Mouse (Mus musculus) kidney, postnatal 4 days (tissue): ENCODE measurements around the gene Fhod1.

Experiments used
- DNase-seq, 2 experiments: peaks; one replicate each; pipeline ENCODE4 v3.0.0; 2021; ENCODE audit warnings: mixed read lengths in 2 of 2

Fhod1 gene

DNA sequence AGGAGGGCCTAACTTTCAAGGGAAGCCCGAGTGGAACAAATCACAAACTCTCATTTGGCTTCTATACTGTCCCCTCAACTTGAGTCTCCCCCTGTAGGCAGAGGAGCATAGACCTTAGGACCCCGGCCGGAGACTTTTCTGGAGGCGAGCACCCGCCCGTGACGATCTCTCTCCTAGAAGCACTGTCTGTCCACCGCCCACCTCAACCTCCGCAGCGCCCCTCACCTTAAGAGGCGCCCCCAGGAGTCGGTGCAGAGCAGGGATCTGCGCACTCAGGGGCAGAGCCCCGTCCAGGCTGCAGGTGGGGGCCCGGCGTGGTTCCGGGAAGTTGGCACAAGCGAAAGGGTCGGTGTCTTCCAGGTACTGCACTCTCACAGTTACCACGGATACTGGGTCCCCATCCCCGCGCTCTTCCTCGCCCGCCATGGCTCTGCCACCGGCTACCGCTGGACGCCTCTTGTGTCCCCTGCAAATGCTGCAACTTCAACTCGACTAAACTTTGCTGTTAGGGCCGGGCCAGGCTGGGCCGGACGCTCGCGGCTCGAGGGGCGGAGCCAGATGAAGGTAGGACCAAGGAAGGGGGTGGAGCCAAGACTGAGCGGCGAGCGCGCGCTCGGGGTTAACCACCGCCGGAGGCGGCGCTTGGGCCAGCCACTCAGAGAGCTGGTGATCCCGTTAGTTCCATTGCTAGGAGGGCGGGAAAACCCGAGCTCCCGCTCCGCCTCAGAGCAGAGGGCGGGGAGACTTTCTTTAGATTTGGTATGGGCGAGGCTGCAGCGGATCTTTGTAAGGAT lies at the start of gene Fhod1:
Fhod1 (minus strand) TSS at position 526 of the 794 bp plus-strand sequence.
- DNase-seq = peak; percentile 96 to 98

DNA sequence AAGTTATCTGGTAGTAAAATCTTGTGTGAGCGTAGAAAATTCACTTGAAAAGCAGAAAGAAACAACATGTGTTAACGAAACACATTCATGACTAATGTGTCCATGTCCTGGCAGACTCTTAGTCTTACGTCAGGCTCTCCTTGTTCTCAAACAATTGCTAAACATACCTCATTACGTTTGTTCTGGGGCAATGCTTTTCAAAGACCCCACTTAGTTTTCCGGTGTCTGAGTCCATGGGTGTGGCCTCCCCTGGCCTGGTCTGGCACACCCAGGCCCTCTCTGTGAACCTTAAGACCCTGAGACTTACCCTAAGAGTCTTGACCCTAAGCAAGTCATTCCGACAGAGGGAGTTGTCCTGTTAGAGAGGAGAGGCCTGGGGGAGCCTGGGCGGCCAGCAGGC lies 46.2 kb upstream of the Fhod1 start:
- DNase-seq = no peak

DNA sequence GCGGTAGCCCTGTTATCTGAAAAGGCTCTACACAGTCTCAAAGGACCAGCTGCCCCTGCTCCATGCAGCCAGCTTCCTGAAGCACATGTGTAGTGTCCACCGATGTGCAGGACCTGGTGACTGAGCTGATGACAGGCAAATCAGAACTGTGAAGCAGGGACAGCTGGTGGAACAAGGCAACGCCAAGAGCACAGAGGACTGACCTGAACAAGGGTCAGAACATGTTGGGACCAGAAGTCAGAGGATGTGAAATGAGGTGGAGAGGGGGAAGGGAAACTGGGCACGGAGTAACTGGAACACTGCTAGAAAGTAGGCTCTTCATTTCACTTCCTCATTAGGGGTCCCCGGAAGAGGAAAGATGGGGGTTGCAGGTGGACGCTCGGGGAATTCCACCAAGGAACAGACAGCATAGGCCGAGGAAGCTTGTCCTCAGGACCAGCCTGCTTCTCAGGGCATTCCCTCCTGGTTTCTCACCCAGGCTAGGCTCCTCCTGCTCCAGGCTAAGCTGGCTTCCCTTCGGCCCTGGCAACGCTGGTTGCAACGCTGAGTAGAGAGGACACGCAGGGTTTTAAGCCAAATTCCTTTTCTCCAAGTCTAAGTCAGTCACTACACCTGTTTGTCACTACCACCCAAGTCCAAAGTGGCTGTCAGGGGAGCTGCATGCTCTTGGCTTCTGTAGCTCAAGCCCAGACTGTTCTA lies 45.5 kb upstream of the Fhod1 start:
- DNase-seq = no peak

DNA sequence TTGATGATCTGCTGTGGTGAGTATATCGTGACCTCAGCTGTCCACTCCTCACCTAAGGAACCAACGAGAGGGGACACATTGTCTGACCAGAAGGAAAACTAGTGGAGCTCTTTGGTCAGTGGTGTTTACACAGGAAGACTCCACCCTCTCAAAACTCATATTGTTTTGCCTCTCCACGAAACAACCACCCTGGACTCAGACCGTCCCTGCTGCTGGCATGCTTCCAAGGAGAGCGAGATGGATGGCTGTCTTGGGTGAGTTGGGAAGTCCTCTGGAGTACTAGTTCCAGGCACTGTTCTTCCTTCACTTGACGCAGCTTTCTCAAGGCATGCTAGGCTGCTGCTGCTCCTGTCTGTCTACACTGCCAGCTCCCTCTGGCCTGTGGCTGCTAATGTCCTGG lies 41.3 kb upstream of the Fhod1 start:
- DNase-seq = no peak

DNA sequence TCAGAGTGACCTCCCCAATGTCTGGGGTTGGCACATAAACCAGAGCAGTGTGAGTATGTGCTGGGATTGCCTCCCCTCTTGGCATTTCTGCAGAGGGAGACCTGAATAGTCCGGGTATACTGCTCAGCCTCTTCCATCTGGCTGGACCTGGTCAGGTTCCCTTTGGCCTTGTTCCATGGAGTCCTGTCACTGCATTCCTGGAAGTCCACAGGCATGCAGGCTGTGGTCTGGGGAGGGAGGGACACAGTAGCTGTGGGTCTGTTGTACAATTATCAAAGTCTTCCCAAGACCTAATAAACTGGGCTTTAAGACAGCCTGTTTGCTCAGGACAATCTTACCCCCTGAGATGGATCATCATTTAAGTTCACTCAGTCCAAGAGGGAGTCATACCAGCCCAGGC lies 39.4 kb upstream of the Fhod1 start:
- DNase-seq = peak; percentile 43 to 60

DNA sequence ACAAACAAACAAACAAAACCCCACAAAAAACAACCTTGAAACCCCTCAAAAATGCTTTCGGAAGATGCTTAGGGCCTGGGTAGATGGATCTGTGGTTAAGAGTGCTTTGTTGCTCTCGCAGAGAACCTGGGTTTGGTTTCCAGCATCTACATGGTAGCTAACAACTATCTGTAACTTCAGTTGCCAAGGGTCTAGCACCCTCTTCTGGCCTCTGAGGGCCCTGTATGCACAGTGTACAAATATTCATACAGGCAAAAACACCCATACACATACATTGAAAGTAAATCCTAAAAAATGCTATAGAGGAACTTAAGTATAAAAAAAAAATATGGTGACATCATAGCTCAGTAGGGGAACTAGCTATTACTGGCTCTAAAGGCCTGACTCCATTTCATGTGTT lies 36.3 kb upstream of the Fhod1 start:
- DNase-seq = no peak

DNA sequence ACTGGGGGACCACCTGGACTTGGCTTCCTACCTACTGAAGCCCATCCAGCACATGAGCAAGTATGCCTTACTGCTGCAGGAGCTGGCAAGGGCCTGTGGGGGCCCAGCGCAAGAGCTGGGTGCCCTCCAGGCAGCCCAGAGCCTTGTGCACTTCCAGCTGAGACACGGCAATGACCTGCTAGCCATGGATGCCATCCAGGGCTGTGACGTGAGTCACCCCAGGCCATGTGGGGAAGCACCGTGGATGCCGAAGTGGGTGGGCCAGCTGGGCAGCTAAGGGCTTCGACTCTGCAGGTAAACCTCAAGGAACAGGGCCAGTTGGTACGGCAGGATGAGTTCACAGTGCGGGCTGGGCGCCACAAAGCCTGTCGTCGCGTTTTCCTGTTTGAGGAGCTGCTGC lies 32.6 kb upstream of the Fhod1 start:
- DNase-seq = no peak

DNA sequence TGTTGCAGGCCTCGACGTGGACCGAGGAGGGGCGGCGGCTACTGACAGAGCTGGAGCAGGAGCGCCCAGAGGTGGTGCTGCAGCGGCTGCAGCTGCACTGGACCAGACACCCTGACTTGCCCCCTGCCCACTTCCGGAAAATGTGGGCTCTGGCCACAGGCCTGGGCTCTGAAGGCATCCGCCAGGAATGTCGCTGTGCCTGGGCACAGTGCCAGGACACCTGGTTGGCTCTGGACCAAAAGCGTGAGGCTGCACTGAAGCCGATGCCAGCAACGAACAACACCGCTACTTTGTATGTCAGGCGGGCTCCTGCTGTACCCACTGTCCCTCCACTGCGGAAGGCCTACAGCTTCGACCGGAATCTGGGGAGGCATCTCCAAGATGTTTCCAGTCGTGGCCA lies 30.9 kb upstream of the Fhod1 start:
- DNase-seq = peak; percentile 84 to 89

DNA sequence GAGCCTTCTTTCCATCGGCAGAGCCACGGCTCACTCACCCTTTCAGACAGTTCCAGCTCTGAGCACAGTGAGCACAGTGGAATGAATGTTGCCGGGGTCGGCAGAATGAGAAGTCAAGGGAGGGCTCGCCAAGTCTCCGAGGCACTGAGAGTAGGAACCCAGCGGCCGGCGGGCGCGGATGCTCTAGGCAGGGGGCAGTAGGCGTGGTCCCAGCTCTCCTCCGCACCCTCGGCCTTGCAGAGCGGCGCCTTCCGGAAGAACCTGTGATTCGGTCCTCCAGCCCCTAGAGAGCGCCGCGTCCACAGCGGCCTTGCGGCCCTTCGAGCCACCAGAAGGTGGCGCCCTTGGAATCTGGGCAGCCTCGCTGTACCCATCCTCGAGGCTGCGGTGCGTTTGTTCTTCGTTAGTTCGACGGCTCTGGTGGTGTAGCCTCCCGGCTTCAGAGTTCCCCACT lies 26.8 kb upstream of the Fhod1 start:
- DNase-seq = peak; percentile 62 to 67

DNA sequence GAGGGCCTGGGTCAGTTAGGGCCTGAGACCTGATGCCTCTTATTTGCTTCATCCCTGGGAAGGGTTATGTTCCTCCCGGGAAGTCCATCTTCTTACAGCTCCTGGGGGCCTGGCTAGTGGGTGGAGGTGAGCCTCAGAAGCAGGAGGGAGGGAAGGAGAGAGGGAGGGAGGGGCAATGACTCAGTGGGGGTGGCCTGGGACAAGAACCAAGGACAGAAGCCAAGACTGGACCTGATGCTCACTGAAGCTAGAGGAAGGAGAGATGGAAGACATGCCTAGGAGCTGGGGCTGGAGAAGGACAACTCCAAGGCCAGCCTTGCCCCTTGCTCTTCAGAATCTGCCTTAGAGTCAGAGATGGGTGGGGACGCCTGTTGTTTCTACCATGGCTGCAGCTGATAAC lies 25.3 kb upstream of the Fhod1 start, which contains the start of gene Plekhg4:
Plekhg4 (plus strand) TSS at position 243 of the 400 bp plus-strand sequence.
- no peak for DNase-seq

DNA sequence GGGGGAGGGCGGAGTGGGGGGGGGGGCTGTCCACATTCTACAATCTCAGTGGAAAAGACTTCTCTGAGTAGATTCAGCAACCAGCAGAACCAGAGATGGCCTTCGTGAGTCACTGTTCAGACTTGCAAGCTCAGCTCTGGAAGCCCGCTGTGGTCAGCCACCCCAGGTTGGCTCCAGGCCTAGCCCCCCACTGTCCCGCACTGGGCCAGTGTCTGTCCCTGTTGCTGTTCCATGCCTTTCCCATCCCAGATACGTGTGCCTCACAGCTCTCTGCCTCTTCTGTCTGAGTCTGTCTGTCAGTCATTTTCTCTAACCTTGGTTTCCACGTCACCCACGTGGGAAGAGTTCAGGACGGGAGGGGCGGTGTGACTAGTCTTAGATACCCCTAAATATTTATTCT lies 24.7 kb upstream of the Fhod1 start:
- no peak for DNase-seq

DNA sequence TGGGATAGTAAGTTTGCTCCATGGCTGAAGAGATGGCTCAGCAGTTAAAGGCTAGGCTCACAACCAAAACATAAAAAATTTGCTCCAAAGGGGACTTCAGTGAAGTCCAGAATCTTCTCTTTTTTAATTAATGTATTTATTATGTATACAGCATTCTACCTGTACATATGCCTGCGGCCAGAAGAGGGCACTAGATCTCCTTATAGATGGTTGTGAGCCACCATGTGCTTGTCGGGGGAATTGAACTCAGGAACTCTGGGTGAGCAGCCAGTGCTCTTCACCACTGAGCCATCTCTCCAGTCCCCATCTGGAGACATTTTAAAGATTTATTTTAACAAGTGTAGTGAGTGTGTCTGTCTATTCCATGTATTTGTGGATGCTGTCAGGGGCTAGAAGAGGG lies 19.4 kb upstream of the Fhod1 start:
- DNase-seq = peak in 1 of 2 experiments; percentile 57

DNA sequence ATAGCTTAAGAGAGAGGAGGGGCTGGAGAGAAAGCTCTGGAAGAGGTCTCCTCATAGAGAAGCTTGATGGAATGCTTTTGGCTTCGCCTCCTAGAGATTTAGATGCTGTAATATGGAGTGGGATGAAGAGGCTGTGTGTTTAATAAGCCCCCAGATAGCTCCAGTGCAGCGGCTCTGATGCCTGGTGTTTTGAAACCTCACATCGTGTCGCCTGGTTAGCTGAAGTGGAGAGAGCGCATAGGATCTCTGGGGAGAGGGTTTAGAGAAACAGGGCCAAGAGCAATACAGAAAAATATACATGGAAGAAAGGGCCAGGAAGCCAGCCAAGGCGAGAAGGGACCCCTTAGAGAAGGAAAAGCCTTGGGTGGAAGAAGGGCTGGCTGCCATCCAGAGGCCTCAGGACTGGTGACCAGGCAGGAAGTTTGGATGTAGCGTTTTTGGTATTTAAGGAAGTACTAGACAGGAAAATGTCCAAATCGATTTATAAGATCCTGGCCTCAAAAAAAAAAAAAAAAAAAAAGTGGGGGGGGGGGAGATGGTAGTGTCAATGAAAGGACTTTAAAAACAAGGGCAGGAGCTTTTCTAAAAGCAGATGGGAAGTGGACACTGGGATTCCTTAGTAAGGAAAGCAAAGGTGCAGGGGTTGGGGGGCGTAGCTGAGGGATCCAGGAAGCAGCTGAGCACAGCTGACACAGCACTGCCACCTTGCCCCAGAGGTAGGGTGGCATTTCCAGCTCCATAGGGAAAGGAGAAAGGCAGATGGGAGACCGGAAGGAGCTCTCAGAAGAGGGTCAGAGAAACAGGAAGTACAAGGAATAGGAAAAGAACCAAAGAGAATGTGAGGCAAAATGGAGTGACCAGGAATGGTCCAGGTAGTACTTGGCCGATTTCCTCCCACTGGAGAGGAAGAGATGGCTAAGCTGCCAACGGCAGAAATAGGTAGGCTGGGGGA lies 14.3 kb upstream of the Fhod1 start:
- DNase-seq = peak; percentile 82 to 87

DNA sequence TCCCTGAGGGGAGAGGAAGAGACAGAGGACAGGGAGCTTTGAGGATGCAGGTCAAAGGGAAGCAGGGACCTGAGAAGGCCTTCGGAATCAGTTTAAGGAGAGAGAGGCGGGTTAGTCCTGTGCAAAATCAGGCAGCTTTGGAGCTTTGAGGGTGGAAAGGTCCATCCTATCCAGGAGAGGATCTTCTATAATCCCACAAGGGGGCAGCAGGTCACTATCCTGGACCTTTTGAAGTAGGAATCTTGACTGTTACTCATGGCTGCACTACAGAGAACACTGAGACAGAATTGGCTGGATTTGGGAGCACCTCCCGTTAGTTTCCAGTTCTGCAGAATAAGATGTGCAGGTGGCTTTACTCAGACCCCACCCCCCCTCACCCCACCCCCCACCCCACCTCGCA lies 11.9 kb upstream of the Fhod1 start:
- DNase-seq = peak in 1 of 2 experiments; percentile 57

DNA sequence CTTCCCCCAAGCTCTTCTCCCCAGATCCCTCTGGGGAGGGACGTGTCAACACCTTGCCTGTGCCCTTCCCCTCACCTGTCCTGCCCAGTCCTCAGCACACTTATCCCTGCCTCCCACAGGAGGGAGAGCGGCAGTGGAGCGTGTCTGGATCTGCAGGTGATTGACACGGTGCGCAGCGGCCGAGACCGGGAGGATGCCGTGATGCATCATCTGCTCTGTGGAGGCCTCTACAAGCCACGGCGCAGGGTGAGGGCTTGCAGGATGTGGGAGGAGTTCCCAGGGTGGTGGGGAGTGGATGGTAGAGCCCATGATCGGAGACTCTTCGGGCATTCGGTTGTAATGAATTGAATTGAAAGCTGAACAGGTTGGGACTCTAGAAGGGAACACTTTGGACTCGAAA lies 11.5 kb upstream of the Fhod1 start:
- peak in 1 of 2 experiments; percentile 59 for DNase-seq

DNA sequence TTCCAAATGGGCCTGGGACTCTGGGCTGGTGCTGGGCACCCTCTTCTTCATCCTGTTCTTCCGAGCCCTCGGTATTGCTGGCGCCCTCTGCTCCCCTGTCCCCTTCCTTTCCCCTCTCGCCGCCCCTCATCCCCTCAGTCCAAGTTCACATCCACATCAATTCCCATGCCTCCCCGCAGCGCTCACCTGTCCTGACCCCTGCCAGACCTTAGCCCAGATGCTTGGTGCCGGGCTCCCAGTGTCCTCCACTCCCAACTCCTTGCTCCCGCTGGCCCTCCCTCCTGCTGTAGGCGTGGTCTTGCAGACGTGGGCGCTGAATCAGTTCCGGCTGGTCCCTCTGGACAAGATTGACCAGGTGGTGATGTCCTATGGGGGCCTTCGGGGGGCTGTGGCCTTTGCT lies 8.9 kb upstream of the Fhod1 start:
- DNase-seq = no peak

DNA sequence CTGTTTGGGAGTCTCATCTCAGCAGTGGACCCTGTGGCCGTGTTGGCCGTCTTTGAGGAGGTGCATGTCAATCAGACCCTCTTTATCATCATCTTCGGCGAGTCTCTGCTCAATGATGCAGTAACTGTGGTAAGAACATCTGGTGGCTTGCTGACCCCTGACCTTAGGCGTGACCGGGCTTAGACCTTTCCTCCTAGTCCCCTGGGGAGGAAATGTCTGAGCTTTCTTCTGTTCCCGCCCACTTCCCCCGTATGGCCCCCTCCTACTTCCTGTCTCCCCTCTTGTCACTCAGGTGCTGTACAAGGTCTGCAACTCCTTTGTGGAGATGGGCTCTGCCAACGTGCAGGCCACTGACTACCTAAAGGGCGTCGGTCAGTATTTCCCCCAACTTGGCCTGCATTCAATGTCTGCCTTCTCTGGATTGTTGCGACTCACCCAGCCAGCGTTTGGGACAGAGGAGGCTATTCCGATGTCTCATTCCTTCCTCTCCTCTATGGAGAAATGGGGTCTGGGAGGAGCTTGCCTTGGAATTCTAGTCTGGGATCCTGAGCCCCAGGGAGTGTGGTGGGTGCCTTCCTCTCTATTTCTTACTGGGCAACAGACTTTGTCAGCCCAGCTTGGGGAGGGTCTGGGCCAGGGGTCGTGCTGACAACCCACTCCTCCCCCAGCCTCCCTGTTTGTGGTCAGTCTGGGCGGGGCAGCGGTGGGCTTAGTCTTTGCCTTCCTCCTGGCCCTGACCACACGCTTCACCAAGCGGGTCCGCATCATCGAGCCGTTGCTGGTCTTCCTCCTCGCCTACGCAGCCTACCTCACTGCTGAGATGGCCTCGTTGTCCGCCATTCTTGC lies 7.6 kb upstream of the Fhod1 start:
- DNase-seq = peak; percentile 53 to 70

DNA sequence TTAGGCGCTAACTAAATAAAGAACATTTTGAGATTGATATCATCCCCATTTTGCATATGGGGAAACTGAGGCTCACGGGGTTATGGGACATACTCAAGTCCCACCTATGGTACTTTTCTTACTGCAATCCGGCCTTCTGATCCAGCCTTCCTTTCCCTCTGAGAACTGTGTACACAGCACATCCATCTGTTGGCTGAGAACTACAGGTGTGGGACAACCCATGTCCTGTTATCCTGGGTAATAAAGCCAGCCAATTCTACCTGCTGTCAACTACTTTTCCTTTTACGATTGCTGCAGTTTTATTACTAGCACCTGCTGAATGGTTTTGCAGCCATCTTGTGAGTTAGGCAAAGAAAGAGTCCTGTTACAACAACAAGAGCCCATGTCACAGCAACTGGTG lies 6.8 kb upstream of the Fhod1 start:
- DNase-seq = no peak

DNA sequence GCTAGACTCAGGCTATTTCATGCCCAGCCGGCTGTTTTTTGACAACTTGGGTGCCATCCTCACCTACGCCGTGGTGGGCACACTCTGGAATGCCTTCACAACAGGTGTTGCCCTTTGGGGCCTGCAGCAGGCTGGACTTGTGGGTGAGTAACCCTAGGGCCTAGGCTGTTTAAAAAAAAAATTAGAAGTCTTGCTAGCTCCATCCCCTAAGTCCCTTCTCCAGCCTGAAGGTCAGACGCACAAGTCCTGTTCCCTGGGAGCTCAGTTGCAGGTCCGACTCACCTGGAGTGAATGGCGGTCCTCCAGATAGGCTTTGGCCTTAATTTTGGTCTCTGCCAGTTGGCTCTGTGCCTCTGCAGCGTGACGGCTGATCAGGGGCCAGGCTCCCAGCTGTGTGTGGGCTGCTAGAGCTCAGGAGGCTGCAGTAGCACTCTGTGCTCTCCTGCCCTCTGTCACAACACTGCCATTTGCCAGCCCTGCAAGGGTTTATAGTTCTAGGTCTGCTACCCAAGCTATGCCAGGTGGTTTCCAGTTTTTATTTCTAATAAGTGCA lies 5.9 kb upstream of the Fhod1 start:
- no peak for DNase-seq

DNA sequence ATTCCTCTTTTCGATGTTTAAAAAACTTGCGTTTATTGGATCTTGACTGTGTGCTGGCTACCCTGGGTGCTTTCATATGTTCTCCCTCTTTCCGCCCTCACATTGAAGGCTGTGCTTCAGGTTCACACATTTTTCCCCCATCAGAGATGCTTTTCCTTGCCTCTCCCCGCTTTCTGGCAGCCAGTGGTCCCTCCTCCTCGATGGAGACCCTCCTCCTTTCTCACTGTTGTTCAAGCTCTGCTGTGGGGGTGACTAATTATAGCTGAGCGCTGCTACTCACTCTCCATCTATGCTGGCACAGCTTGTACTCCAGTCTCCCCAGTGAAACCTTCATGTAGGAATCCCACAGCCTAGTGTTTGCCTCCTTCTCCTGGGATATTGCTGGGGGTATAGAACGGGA lies 2.4 kb upstream of the Fhod1 start:
- no peak for DNase-seq

DNA sequence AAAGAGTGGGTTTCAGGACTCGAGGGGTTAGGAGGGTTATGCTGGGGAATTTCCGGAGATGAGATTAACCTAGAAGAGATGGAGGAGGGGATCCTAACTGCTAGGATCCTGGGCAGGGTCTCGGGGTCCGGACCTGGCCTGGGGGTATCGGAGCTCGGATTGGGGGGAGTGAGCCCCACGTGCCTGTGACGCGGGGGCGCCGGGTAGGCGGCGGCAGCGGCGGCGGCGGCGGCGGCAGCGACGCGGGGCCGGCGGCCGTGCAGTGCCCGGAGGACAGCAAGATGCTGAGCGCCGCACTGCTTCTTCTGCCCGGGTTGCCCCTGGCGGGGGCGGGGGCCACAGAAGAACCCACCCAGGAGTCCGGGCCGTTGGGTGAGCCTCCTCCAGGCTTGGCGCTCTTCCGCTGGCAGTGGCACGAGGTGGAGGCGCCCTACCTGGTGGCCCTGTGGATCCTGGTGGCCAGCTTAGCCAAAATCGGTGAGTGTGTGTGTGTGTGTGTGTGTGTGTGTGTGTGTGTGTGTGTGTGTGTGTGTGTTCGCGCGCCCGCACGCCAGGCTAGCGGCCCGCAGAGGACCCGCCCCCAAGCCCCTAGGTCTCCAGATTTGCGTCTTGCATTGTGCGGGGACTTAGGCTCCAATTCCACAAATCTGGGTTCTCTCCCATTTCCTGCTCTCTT lies 1.5 kb upstream of the Fhod1 start:
- DNase-seq = peak; percentile 50 to 54
